Mouse (Mus musculus) gastrocnemius, postnatal 4 days (tissue): ENCODE data around the gene Fgfr2. TPM values are rescaled to one million over a fixed set of nuclear protein-coding genes. Genes with fewer than 3 reads are reported as not detected.

ENCODE experiments used
- DNase-seq, 2 experiments: peaks; one replicate each; pipeline ENCODE4 v3.0.0; 2021 to 2022; ENCODE audit warnings: low spot score in 2 of 2, mixed read lengths in 2 of 2
- total RNA-seq, 2 experiments: library from RNA; stranded (reverse); gene quantifications; 2 replicates each; pipeline ENCODE4 v1.2.3; 2021

Fgfr2 gene
- total RNA-seq, 2 experiments from 2014 or later, result 6.5 to 8.0 TPM

DNA sequence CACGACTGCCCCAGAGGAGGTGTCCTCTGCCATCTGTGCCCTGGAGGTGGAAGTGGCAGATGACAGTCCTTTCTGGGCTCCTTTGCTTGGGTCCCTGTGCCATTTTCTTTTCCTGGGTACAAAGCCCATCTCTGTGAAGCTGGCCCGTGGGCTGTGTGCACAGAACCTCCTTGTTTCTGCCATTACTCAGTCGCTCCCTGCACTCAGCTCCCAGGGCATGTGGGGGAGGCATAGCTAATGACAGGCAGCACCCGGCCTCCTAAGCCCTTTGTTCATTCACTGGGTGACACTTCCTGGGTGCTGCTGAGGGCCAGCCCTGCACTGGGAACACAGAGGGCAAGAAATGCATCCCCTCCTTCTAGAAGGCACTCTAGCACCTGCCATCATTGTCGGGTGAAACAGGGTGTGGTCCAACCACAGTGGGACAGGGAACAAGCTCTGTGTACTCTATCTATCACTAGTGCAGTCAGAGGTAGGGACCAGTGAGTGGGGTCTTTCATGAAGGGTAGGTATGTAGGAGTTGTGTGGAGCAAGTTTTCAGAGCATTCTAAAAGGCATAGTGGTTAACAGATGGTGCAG lies 420.6 kb downstream of the Fgfr2 start:
- no peak for DNase-seq

DNA sequence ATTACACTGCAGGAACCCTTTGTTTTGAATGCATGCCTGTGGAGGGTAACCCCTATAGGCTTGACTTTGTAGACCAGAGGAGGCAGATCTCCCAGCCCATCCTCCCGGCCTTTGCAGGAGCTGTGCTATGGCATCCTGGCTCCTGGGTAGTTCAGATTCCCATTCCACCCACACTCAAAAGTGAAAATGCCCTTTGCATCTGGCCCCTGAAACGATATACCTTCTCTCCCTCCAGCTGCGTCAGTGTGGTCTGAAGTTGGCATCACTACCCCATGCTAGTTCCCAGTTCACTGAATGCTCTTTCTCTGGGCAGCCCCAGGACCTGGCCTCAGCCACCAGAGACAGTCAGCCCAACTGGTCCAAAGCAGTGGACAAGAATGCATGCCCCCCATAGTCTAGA lies 421.1 kb downstream of the Fgfr2 start:
- DNase-seq, result no peak

DNA sequence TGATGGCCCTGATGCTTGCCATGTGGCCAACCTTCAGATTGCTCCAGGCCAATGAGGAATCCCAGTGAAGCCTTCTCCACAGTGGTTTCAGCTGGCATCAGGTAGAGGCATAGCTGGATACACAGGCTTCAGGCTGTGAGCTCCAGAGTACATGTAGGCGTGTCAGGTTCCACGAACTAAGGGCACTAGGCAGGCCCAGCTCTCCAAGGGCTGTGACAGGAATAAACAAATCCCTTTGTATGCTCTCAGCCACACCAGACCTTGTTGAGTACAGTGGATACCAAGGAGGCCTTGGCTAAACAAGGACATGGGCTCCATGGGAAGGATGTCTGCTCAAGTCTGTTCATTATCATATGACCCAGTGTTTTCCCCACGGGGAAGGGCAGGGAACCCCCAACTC lies 421.7 kb downstream of the Fgfr2 start:
- DNase-seq, result no peak

DNA sequence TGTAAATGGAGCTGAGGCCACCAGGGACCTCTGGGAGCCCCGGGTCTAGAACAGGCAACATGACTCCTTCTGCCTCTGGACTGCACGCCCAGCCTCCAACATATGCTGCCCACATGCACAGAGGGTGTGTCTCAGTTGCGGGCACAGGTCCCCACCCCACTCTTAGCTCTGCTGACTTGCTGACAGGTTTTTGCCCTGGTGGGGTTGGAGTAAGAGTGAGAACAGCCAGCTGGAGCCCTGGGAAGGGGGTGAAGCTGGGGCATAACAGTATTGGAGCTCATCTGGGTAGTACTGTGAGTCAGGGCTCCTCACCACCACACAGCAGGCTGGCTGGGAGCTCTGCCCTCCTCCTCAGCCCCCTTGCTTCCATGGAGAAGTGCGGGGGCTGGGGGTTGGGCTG lies 423.0 kb downstream of the Fgfr2 start:
- no peak for DNase-seq

DNA sequence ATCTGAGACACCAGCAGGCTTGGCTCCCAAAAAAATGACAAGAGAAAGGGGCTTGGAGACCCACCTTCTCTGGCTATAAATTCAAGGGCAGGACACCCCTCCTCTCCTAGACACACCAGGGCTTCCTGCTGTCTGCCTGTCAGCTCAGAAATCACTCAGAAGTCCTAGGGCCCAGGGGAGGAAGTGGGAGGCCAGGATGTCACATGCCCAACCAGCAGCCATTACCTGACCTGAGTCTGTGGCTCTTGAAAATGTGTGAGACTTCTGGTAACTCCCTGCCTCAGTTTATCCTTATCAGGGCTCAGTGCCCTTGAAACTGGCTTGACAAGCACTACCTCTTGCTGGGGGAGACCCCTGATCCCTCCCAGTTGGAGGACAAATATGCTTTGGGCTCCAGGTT lies 423.5 kb downstream of the Fgfr2 start:
- DNase-seq, result no peak

DNA sequence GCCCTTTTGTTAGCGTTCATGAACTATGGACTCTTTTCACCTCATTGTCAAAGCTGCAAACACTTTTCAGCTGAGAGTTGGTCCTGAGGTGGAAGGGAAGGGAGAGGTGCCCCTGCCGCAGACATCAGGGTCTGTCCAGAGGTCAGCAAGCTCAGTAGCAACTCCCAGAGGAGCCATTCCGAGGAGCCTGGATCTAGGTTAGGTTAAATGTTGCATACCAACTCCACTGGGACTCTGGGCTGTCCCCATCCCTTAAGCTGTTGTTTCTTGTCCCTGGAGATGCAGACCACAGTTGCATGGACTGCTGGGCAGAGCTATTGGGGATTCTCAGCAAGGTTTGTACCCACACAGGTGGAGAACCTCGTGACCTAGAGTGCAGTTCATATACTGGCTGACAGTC lies 424.0 kb downstream of the Fgfr2 start:
- no peak for DNase-seq

DNA sequence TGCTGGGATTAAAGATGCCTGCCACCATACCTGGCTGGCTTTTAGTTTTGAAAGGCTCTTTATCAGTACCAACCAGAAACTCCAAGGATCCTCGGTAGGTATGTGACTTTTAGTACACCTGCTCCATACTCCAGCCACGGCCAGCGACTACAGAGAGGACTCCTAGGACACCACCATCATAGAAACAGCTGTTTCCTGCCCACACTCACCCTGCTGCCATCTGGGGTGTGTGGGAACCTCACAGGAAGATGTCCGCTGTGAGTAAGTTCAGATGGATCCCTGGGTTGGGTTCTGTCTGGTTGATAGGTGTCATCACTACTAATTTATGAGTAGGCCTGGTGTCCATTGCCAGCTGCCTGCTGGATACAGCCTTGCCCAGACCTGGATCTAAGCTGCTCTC lies 424.4 kb downstream of the Fgfr2 start:
- DNase-seq, result no peak

DNA sequence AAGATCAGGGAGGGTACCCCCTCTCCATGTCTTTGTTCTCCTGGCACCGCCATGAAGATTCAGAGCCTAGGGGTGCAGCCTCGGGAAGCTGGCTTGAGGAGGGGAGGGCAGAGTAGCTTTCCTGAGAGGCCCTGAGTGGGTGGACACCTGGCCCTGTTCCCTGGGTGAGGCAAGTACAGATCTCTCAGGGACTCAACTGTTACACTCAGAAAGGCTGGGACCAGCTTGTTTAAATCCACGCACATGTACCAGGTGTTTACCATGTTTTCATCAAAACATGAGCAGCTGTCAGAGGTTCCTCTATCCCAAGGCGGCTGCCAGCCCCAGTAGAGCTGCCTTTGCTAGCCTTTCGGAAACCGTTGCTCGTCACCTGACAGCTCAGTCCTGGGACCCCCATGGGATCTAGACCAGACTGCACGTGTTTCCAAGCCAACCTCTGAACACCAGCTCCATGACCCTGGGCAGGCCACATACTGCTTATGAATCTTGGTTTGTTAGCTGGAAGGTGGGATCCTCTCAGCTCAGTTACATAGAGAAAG lies 425.8 kb downstream of the Fgfr2 start:
- DNase-seq, result no peak

DNA sequence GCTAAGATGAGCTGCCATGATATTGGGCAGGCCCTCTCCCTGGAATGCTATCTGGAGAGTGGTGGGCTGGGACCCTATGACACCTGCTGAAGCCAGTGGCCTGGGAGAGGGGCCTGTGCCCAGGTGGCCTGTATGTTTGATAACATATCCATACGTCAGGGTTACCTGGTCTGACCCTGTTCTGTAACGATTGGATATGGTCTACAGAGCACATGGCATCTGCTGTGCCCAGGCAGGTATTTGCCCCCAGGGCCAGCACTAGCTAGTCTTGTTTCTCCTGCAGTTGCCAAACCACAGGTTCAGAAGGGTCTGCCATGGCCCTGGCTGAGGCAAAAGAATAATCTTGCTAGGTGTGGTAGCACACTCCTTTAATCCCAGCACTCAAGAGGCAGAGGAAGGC lies 429.6 kb downstream of the Fgfr2 start:
- DNase-seq, result no peak

DNA sequence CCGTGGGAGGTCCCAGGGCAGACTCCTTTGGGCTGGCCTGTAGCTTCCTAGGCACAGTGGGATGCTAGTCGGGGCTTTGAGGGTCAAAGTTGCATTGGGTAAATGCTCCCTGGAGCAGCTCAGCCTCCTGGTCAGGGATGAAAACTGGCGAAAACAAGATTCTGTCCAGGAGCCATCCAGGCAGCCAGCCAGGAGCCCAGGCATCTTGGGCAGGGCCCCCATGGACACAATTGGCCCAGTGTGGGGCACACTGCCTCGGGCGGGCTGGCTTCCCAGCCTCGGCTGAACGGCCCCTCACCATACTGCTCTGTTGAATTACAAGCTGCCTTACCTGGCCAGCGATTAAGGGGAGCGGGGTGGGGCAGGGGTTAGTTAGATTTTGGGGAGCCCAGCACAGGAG lies 430.4 kb downstream of the Fgfr2 start:
- DNase-seq, result no peak

DNA sequence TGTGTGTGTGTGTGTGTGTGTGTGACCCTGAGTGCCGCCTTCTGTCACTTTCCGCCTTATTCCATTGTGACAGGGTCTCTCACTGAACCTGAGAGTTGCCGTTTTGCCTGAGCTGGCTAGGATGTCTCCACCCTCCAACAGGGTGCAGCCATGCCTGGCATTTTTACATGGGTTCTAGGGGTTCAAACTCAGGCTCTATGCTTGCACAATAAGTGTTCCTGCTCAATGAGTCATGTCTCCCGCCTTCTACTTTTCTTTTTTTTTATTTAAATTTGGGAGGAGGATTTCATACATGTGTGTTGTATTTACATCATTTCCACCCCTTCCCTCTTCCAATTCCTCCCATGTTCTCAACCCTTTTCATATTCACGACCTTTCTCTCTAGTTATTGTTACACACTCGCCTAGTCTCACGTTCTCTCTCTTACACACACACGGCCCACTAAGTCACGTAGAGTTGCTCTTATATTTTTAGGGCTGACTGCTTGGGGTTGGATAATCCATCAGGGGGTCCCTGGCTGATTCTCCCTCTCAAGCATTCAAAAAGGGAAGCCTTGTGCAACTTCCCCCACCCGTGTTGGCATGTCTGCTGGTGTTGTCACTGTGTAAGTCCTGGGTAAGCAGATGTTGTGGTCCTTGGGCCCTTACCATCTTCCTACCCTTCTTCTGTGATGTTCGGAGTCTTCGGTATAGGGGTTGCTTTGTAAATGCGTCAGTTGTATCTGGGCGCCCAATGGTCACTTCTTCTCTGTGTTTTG lies 432.3 kb downstream of the Fgfr2 start:
- DNase-seq, result no peak

DNA sequence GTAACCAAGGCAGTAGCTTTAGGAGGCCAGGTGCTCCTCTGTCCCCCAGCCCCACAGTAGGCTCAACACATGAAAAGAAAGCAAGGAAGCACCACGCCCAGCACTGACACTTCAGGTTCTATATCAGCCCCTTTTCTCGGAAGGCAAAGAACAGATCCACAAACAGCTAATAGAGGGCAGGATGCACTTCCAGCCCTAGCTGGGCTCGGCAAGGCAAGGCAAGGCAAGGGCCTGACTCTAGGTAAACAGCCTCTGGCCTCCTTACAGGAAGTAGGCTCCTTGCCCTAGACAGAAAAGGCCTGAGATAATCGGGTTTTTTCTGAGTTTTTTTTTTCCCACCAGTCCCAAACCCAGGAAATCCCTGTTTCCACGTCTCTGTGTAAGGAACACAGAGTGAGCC lies 433.4 kb downstream of the Fgfr2 start:
- no peak for DNase-seq

DNA sequence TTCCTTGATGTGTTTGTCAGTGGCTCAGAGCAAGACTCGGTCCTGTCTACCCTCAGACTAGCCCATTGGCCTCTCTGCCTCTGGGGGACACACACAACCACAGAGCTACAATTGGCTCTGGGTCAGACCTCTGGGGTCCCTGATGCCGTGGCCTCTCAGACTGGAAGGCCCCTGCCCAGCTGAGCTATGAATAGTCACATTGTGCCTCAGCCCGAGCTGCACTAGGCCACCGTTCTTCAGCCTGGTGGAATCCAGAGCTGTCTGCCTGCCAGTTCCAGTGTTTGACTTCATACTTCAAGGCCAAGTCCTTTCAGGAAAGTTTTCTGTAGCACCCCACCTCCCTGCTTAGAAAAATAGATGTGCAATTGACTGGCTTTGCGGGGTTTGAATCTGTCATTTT lies 434.4 kb downstream of the Fgfr2 start:
- no peak for DNase-seq

DNA sequence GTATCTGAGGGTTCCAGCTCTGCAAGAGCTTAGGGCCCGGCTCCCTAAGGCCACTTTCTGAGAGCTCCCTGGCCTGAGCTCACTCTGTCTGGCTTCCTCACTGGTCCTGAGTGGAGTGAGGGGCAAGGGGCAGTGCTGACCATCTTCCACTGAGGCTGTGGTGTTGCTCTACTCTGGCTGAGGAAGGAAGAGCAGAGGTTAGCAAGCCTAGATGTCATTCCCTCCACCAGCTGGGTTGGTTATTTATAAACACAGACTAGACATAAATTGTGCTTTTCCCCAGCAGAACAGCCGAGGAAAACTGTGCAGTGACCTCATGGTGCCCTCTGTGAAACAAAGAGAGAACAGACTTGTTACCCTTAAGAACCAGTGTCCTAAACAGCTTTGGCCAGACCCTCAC lies 435.3 kb downstream of the Fgfr2 start:
- DNase-seq, result no peak

DNA sequence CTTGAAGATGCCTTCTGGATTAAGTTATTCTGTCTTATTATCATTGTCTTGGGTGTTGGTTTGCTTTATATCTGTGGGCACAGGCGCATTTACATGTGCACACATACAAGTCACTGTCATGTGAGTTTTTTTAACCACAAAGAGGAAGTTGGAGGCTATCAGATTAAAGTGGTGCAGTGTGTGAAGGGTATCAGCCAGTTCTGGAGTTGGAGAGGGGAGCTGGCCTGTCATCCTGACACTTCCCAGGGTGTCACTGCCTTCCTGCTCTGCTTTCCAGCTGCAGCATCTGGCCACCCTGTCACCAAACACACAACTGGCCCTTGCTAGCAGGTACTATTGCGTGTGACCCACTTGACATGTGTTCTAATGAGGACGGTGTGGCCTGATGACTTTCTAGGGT lies 436.6 kb downstream of the Fgfr2 start:
- DNase-seq, result no peak

DNA sequence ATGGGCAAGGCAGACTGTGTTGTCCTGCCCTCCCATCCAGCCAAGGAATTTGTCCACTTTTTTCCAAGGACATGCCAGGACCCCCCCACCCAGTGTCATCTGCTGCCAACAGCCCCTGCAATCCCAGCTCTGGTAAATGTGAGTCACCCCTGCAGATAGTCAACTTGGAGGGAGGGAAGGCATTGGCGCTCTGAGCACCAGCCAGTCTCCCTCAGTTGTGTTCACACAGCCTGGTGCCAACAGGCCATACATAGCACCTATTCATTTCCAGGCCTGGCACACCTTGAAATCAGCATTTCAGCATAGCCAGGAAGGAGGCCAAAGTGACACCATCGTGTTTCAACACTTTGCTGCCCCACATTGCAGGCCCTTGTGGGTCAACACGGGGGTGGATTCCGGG lies 439.2 kb downstream of the Fgfr2 start:
- DNase-seq, result no peak

DNA sequence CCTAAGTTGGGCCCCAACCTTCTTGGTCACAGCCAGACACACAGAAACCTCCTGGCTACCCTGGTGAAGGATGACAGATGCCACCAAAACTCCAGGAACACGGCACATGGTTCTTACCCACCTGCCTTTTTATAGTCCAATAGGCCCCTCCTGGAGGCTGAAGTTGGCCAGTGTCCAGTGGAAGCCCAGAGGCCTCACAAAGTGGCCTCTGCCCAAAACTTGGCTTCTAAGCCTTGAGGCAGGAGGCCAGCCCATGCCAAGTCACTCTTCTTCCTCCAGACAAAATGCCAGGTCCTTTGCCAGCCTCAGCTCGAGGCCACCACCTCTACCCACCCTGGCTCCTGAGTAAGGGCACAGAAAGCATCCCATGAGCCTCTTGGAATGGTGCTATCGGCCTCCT lies 440.2 kb downstream of the Fgfr2 start:
- no peak for DNase-seq

DNA sequence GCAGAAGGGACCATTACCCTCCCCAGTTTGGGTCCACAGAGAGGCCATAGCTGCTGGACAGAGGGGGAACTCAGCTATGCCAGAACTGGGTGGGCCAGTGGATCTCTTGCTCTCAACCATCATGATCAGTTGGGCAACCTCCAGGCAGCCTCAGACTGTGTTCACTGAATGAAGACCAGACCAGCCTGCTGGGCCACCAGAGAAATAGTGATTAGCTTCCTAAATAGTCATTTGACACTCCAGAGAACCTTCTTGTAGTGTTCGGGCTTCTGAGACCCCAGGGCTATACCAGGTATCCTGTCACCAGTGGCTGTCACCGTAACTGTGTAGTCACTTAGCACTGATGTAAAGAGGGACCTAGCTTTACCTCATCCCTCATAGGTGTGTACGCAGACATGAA lies 440.8 kb downstream of the Fgfr2 start:
- no peak for DNase-seq

DNA sequence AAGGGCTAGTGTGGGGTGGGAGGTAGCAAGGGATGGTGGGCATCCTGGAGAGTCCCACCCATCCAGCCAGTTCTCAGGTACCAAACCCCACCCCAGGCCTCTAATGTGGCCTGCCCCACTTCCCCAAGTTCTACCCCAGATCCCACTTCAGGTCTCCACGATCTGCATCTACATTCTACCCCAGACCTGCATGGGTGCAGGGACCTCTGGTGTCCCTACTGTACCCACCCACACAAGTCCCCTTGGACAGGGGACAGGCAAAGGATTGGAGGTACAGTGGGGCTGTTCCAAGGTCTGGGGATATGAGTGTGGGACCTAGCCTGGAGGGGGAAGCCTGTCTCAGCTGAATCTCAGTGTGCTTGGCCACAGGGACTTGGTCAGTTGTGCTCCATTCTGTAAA lies 441.3 kb downstream of the Fgfr2 start:
- DNase-seq, result no peak

DNA sequence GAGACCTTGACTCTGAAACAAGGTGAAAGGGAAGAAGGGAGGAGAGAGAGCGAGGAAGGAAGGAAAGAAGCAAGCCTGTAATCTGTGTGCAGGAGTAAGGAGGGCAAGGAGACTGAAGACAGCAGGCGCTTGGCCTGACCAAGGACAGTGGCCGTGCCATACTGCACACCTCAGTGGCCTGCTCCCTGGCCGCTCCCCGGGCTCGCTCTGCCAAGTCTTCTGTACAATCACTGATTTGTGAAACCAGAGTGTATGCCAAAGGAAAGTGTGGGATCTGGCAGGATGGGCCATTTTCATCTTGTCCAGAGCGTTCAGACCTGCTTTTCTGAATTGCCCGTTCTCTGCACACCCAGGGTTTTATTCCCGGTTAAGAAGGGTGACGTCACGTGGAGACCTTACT lies 441.9 kb downstream of the Fgfr2 start:
- DNase-seq, result no peak

DNA sequence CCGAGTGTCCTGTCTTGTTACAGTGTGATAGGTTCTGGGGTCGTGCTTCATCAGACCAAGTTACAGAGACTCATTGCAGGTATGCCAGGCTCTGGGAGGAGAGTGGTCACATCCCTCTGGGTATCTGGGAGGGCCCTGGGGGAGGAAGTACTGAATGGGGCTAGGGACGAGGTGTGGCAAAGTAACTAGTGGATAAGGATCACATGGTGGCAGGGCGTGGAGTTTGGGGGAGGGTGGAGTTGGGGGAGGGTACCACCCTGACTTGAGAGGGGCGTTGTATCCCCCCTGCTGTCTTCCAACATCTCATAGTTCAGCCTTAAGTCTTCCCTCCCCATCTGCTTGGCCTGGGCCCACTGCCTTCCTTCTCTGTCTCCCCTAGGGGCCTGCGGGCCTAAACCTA lies 443.6 kb downstream of the Fgfr2 start:
- DNase-seq, result no peak

DNA sequence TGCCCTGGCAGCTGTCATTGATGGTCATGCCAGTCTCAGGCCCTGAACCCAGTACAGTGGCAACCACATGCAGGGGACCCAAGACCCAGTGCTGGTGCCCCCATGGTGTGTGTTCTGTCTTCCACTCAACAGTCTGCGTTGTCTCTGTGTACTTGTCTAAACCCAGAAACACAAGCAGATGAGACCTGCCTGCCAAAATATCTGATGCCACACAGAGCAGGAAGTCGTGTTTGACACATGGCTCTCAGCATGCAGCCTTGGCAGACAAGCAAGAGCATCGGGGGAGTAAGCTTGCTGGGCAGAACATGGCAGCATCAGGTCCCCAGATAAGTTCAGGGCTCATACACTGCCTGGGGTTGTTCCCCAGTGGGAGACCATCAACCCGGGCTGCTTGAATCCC lies 444.0 kb downstream of the Fgfr2 start:
- DNase-seq, result no peak

DNA sequence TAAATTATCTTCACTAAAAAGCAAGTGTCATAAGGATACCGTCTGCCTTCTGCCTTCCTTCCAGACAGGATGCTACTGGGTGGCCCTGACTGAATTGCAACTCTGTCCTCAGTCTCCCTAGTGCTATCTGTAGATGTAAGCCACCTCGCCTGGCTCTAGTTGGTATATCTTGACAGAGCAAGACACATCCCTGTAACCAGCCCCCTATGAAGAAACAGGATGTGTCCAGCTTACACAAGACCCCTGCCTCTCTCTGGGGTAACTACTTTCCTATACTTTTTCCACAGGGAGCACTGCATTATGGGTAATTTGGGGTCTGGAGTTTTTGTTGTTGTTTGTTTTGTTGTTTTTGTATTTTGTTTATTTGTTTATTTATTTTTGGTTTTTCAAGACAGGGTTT lies 447.2 kb downstream of the Fgfr2 start:
- DNase-seq, result no peak
